Mouse (Mus musculus): ENCODE data around the gene Etv6. TPM values are rescaled to one million over a fixed set of nuclear protein-coding genes. Genes with fewer than 3 reads are reported as not detected.

Gene Etv6
- total RNA-seq, 2 experiments from 2014 or later = 16.9 to 18.5 TPM

GRCm38 (mm10) chr6:134127996-134128395, 92.5 kb downstream of the Etv6 start:
- intact Hi-C loops (cut with DNase I) = no loop called here

GRCm38 (mm10) chr6:134128594-134128993, 93.1 kb downstream of the Etv6 start:
- no peak for DNase-seq (ENCODE audit: low spot score in 2 of 2)
- intact Hi-C loops (cut with DNase I) = no loop called here

More at GRCm38 (mm10) chr6:134127996-134128395, 92.5 kb downstream of the Etv6 start:
- no peak for DNase-seq (ENCODE audit: low spot score in 2 of 2)

- DNase-seq (ENCODE audit: low spot score in 2 of 2) = no peak
- intact Hi-C loops (cut with DNase I) = no loop called here
These were observed 94.3 kb downstream of the Etv6 start for GRCm38 (mm10) chr6:134129848-134130247.

GRCm38 (mm10) chr6:134130816-134131215, 95.3 kb downstream of the Etv6 start:
- intact Hi-C loops (cut with DNase I) = no loop called here
- no peak for DNase-seq (ENCODE audit: low spot score in 2 of 2)

- intact Hi-C loops (cut with DNase I) = no loop called here
- DNase-seq (ENCODE audit: low spot score in 2 of 2) = no peak
These were observed 96.1 kb downstream of the Etv6 start for GRCm38 (mm10) chr6:134131601-134132000.

GRCm38 (mm10) chr6:134133756-134134155, 98.3 kb downstream of the Etv6 start:
- intact Hi-C loops (cut with DNase I) = no loop called here
- DNase-seq (ENCODE audit: low spot score in 2 of 2) = no peak

- intact Hi-C loops (cut with DNase I) = no loop called here
- no peak for DNase-seq (ENCODE audit: low spot score in 2 of 2)
These were observed 99.4 kb downstream of the Etv6 start for GRCm38 (mm10) chr6:134134821-134135323.

- intact Hi-C loops (cut with DNase I) = no loop called here
- no peak for DNase-seq (ENCODE audit: low spot score in 2 of 2)
These were observed 100.8 kb downstream of the Etv6 start for GRCm38 (mm10) chr6:134136315-134136714.

GRCm38 (mm10) chr6:134139359-134139758, 103.9 kb downstream of the Etv6 start:
- no peak for DNase-seq (ENCODE audit: low spot score in 2 of 2)
- intact Hi-C loops (cut with DNase I) = no loop called here

GRCm38 (mm10) chr6:134140718-134141615, 105.5 kb downstream of the Etv6 start:
- DNase-seq (ENCODE audit: low spot score in 2 of 2) = no peak
- intact Hi-C loops (cut with DNase I) = no loop called here

GRCm38 (mm10) chr6:134141616-134142165, 106.2 kb downstream of the Etv6 start:
- no peak for DNase-seq (ENCODE audit: low spot score in 2 of 2)
- intact Hi-C loops (cut with DNase I) = no loop called here

GRCm38 (mm10) chr6:134142700-134143099, 107.2 kb downstream of the Etv6 start:
- intact Hi-C loops (cut with DNase I) = no loop called here
- no peak for DNase-seq (ENCODE audit: low spot score in 2 of 2)

- intact Hi-C loops (cut with DNase I) = no loop called here
- DNase-seq (ENCODE audit: low spot score in 2 of 2) = no peak
These were observed 108.2 kb downstream of the Etv6 start for GRCm38 (mm10) chr6:134143649-134144097.

GRCm38 (mm10) chr6:134144231-134145130, 109.0 kb downstream of the Etv6 start:
- intact Hi-C loops (cut with DNase I) = loop anchor here (5.0 kb wide), 1 partner anchor 87 kb away; no protein-coding TSS in a partner anchor

GRCm38 (mm10) chr6:134147596-134148442, 112.3 kb downstream of the Etv6 start:
- DNase-seq (ENCODE audit: low spot score in 2 of 2) = no peak
- intact Hi-C loops (cut with DNase I) = loop anchor here (5.0 kb wide), 1 partner anchor 91 kb away; no protein-coding TSS in a partner anchor

More at GRCm38 (mm10) chr6:134144231-134145130, 109.0 kb downstream of the Etv6 start:
- DNase-seq (ENCODE audit: low spot score in 2 of 2) = no peak

- intact Hi-C loops (cut with DNase I) = loop anchor here (5.0 kb wide), 1 partner anchor 91 kb away; no protein-coding TSS in a partner anchor
- DNase-seq (ENCODE audit: low spot score in 2 of 2) = no peak
These were observed 113.0 kb downstream of the Etv6 start for GRCm38 (mm10) chr6:134148443-134148942.

GRCm38 (mm10) chr6:134149606-134150005, 114.1 kb downstream of the Etv6 start:
- intact Hi-C loops (cut with DNase I) = loop anchor here (5.0 kb wide), 2 partner anchors 92 to 112 kb away; partner anchors contain the start of gene Etv6
- no peak for DNase-seq (ENCODE audit: low spot score in 2 of 2)

- intact Hi-C loops (cut with DNase I) = loop anchor here (5.0 kb wide), 1 partner anchor 114 kb away; the partner anchor contains the start of gene Etv6
- no peak for DNase-seq (ENCODE audit: low spot score in 2 of 2)
These were observed 115.7 kb downstream of the Etv6 start for GRCm38 (mm10) chr6:134151022-134151680.
